Mouse (Mus musculus): ENCODE results near the gene Gm5475. TPM values are rescaled to one million over a fixed set of nuclear protein-coding genes. Genes with fewer than 3 reads are reported as not detected.
"Not testable (repeated sequence)": the region's sequence is repeated elsewhere in the genome, so short reads cannot be mapped to it uniquely, and the experiment has no call there.

Gm5475 gene
- polyA plus RNA-seq (2014; fragmentation: Nextera tagmentation; extraction: Ambion mirVana), result 0.10 TPM in 1 of 2 replicates, not detected in the other

DNA sequence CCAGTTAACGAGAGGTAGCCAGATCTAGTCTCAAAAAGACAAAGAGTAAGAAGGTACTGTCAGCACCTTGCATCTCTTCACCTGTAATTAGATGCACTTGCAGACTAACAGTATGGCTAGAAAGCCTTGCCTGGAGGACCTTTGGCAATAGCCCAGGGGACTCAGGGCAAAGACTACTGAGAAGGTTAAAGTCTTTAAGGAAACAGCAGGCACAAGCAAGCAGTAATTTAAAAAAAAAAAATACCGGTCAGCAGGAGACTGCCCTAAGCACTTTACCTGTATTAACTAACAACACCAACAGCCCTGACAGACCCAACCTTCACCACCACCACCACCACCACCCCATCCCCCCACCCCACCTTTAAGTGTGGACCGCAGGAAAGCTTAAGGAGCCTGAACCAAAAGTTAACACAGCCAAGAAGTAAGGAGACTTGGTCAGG lies at the start of gene Gm5475:
TSS of gene Gm5475 (plus strand) at position 390 of the 440 bp plus-strand sequence.
- H3K9me3 ChIP-seq (ENCODE audit: control insufficient read depth, low read length); ATAC-seq (replicated peaks; ENCODE audit: low FRiP score); DNase-seq (ENCODE audit: low spot score); H3K36me3 ChIP-seq (ENCODE audit: control insufficient read depth, insufficient read depth, low read length): not testable (repeated sequence)
- H3K9ac ChIP-seq (ENCODE audit: low read depth, low read length), result peak within 1 kb of the TSS; percentile 98
- H3K27ac ChIP-seq (ENCODE audit: low read depth, low read length), result peak within 1 kb of the TSS; percentile 99
- peak within 1 kb of the TSS; percentile 100 for H3K4me3 ChIP-seq (ENCODE audit: low read depth, low read length)
- peaks cover 51% of the 10 kb centered on the region for H3K4me1 ChIP-seq (replicated peaks; ENCODE audit: control insufficient read depth, insufficient read depth, low read length)
- peak within 1 kb of the TSS; percentile 100 for H3K4me2 ChIP-seq
- WGBS, result 22% methylated on average over 3 of the region's 3 CpGs
- H3K27me3 ChIP-seq (replicated peaks; ENCODE audit: control insufficient read depth, insufficient read depth, low read length), result peaks cover 13% of the 10 kb centered on the region

DNA sequence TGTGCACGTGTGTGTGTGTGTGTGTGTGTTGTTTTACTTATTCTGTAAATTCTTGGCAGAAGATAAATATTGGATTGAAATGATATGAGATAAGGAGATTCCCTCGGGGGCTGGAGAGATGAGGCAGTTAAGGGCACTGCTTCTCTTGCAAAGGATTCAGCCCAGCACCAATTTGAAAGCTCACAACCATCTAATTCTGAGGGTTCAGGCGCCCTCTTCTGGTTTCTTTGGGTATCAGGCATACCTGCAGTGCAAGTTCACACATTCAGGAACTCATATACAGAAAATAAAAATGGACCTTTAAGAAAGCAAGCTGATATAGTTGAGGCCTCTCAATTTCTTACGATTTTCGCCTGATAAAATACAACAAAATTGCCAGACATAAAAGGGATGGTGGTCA lies 46.9 kb upstream of the Gm5475 start:
- H3K9ac ChIP-seq (ENCODE audit: low read depth, low read length), result no peak overlapping the region
- no peak overlapping the region for H3K27ac ChIP-seq (ENCODE audit: low read depth, low read length)
- 30% methylated on average over 5 of the region's 5 CpGs for WGBS
- H3K4me3 ChIP-seq (ENCODE audit: low read depth, low read length), result no peak overlapping the region
- no peaks in the 10 kb centered on the region for H3K27me3 ChIP-seq (replicated peaks; ENCODE audit: control insufficient read depth, insufficient read depth, low read length)
- ATAC-seq (replicated peaks; ENCODE audit: low FRiP score) (no peak), DNase-seq (ENCODE audit: low spot score) (no peak)
- no peaks in the 10 kb centered on the region for H3K36me3 ChIP-seq (ENCODE audit: control insufficient read depth, insufficient read depth, low read length)
- H3K9me3 ChIP-seq (ENCODE audit: control insufficient read depth, low read length), result no peaks in the 10 kb centered on the region
- no peak overlapping the region for H3K4me2 ChIP-seq
- H3K4me1 ChIP-seq (replicated peaks; ENCODE audit: control insufficient read depth, insufficient read depth, low read length), result no peaks in the 10 kb centered on the region

DNA sequence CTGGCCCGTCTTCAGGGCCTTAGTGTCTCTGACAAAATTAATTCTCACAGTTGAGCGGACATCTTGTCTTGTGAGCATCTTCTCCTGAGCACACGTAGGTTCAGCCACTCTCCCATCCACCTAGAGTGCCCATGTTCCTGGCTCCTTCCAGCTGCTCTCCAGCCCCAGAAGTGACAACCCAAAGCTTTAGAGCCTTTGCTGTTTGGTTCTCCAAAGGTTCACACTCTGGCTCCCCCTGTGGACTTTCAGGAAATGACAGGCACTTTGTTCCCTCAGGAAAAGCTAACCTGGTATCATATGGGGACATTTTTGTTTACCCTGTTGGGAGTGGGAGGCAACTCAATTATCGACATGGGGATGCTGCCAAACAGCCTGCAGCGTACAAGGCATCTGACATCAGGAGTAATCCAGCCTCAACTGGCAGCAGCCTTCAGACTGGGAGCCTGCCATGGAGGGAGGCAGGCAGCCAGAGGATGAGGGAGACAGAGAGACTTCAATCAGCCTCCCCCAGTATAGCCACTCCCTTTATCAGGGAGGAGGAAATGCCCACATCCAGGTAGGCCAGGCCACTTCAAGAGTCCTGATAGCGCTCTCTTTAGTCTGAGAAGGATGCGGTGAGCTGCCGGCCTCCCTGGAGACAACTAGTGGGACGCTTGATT lies 44.0 kb upstream of the Gm5475 start:
- not testable (repeated sequence) for ATAC-seq (replicated peaks; ENCODE audit: low FRiP score); DNase-seq (ENCODE audit: low spot score); H3K27ac ChIP-seq (ENCODE audit: low read depth, low read length); H3K4me3 ChIP-seq (ENCODE audit: low read depth, low read length); H3K9ac ChIP-seq (ENCODE audit: low read depth, low read length); H3K27me3 ChIP-seq (replicated peaks; ENCODE audit: control insufficient read depth, insufficient read depth, low read length); H3K9me3 ChIP-seq (ENCODE audit: control insufficient read depth, low read length); H3K4me1 ChIP-seq (replicated peaks; ENCODE audit: control insufficient read depth, insufficient read depth, low read length); H3K4me2 ChIP-seq; H3K36me3 ChIP-seq (ENCODE audit: control insufficient read depth, insufficient read depth, low read length)
- WGBS, result 28% methylated on average over 3 of the region's 9 CpGs

DNA sequence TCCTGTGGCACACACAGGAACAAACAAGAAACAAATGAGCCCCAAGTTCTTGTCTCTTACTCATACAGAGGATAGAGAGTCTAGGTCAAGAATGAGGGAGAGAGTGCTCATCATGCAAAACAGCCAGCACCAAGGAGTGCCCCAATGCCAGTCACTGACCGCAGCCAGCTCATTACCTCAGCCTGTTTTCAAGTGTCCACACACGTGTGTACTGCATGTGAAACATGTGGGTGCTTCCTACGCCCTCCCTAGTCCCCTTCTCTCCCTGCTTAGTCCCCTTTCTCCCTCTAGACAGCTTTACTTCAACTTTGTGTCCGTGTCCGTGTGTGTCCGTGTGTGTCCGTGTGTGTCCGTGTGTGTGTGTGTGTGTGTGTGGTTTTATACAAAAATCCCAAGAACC lies 42.3 kb upstream of the Gm5475 start:
- no peaks in the 10 kb centered on the region for H3K27me3 ChIP-seq (replicated peaks; ENCODE audit: control insufficient read depth, insufficient read depth, low read length)
- WGBS, result 83% methylated on average over 8 of the region's 8 CpGs

GRCm38 (mm10) chr15:100380104-100380503 lies 41.8 kb upstream of the Gm5475 start:
- H3K36me3 ChIP-seq (ENCODE audit: control insufficient read depth, insufficient read depth, low read length), result no peaks in the 10 kb centered on the region
- 74% methylated on average over 2 of the region's 2 CpGs for WGBS
- no peak overlapping the region for H3K9ac ChIP-seq (ENCODE audit: low read depth, low read length)
- no peaks in the 10 kb centered on the region for H3K9me3 ChIP-seq (ENCODE audit: control insufficient read depth, low read length)
- no peak overlapping the region for H3K27ac ChIP-seq (ENCODE audit: low read depth, low read length)
- no peaks in the 10 kb centered on the region for H3K4me1 ChIP-seq (replicated peaks; ENCODE audit: control insufficient read depth, insufficient read depth, low read length)
- H3K27me3 ChIP-seq (replicated peaks; ENCODE audit: control insufficient read depth, insufficient read depth, low read length), result no peaks in the 10 kb centered on the region
- ATAC-seq (replicated peaks; ENCODE audit: low FRiP score) (no peak), DNase-seq (ENCODE audit: low spot score) (no peak)
- H3K4me3 ChIP-seq (ENCODE audit: low read depth, low read length), result no peak overlapping the region
- H3K4me2 ChIP-seq, result no peak overlapping the region

More for the DNA sequence above, 42.3 kb upstream of the Gm5475 start:
- ATAC-seq (replicated peaks; ENCODE audit: low FRiP score) (no peak), DNase-seq (ENCODE audit: low spot score) (no peak)
- H3K9ac ChIP-seq (ENCODE audit: low read depth, low read length), result no peak overlapping the region
- no peak overlapping the region for H3K4me2 ChIP-seq
- no peak overlapping the region for H3K27ac ChIP-seq (ENCODE audit: low read depth, low read length)
- no peaks in the 10 kb centered on the region for H3K36me3 ChIP-seq (ENCODE audit: control insufficient read depth, insufficient read depth, low read length)
- H3K4me3 ChIP-seq (ENCODE audit: low read depth, low read length), result no peak overlapping the region
- no peaks in the 10 kb centered on the region for H3K4me1 ChIP-seq (replicated peaks; ENCODE audit: control insufficient read depth, insufficient read depth, low read length)
- H3K9me3 ChIP-seq (ENCODE audit: control insufficient read depth, low read length), result no peaks in the 10 kb centered on the region

- Histone ChIP-seq H3K27ac (ENCODE audit: low read depth, low read length) (no peak overlapping the region), H3K27me3 (replicated peaks; ENCODE audit: control insufficient read depth, insufficient read depth, low read length) (no peaks in the 10 kb centered on the region), H3K36me3 (ENCODE audit: control insufficient read depth, insufficient read depth, low read length) (peaks cover 2% of the 10 kb centered on the region; the same call in 1 of the 2 replicates), H3K9me3 (ENCODE audit: control insufficient read depth, low read length) (no peaks in the 10 kb centered on the region), H3K4me3 (ENCODE audit: low read depth, low read length) (no peak overlapping the region), H3K9ac (ENCODE audit: low read depth, low read length) (no peak overlapping the region), H3K4me2 (no peak overlapping the region), H3K4me1 (replicated peaks; ENCODE audit: control insufficient read depth, insufficient read depth, low read length) (peaks cover 11% of the 10 kb centered on the region)
- DNase-seq (ENCODE audit: low spot score) (no peak), ATAC-seq (replicated peaks; ENCODE audit: low FRiP score) (no peak)
- WGBS, result 90% methylated on average over 9 of the region's 9 CpGs
Observed at GRCm38 (mm10) chr15:100385705-100386104, 36.2 kb upstream of the Gm5475 start.

DNA sequence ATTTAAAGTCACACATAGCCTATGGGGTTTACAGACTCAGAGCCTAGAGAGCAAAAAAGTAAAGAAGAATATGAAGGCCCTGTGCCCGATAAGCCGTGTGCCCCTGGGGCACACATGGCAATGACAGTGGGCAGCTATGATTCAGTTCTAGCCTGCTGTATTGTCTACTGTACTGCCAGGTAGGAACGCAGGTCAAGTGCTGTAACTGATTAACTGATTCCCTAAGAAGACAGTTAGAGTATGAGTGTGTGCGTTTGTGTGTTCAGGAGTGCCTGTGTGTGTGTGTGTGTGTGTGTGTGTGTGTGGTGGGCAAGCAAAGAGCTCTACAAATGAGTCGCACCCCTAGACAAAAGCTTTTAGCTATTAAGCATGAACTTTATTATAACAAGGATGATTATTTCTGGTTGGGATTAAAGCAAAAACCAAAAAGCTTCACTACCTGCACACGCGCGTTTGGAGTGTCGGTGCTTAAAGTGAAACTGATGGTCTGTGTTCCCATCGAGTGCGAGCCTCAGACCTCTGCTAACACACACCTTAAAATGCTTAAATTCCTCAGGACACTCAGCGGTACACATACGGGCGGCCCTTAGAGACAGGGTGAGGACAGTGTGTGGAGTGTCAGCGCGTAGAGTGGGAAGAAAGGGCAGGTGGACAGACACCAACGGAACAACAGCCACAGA lies 34.3 kb upstream of the Gm5475 start:
- 92% methylated on average over 17 of the region's 17 CpGs for WGBS
- no peak for ATAC-seq (replicated peaks; ENCODE audit: low FRiP score)
- Histone ChIP-seq H3K36me3 (ENCODE audit: control insufficient read depth, insufficient read depth, low read length) (peaks cover 2% of the 10 kb centered on the region; the same call in 1 of the 2 replicates), H3K9me3 (ENCODE audit: control insufficient read depth, low read length) (no peaks in the 10 kb centered on the region), H3K9ac (ENCODE audit: low read depth, low read length) (no peak overlapping the region), H3K27ac (ENCODE audit: low read depth, low read length) (no peak overlapping the region), H3K4me1 (replicated peaks; ENCODE audit: control insufficient read depth, insufficient read depth, low read length) (peaks cover 26% of the 10 kb centered on the region), H3K4me2 (no peak overlapping the region), H3K4me3 (ENCODE audit: low read depth, low read length) (no peak overlapping the region), H3K27me3 (replicated peaks; ENCODE audit: control insufficient read depth, insufficient read depth, low read length) (no peaks in the 10 kb centered on the region)
- no peak for DNase-seq (ENCODE audit: low spot score)

DNA sequence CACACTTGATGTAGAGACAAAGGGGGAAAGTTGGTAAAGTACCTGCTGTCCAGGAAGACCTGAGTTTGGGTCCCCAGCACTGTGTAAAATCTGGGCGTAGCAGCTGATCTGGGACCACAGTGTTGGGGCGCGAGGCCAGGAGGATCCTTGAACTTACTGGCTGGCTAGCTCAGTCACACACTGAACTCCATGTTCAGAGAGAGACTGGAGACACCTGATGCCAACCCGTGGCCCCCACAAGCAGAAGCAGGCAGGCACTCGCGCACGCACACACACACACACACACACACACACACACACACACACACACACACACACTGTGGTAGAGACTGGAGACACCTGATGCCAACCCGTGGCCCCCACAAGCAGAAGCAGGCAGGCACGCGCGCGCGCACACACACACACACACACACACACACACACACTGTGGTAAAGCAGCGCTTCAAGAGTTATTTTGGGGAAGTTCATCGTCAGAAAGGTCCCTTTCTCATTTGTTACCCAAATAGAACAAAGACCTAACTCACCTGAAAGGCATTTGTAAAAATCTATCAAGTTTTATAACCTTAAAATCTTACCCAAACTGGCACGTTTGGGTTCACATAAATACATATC lies 33.6 kb upstream of the Gm5475 start:
- no peaks in the 10 kb centered on the region for H3K9me3 ChIP-seq (ENCODE audit: control insufficient read depth, low read length)
- H3K36me3 ChIP-seq (ENCODE audit: control insufficient read depth, insufficient read depth, low read length), result peaks cover 7% of the 10 kb centered on the region; the same call in 1 of the 2 replicates
- 85% methylated on average over 16 of the region's 16 CpGs for WGBS
- H3K27me3 ChIP-seq (replicated peaks; ENCODE audit: control insufficient read depth, insufficient read depth, low read length), result no peaks in the 10 kb centered on the region
- H3K4me3 ChIP-seq (ENCODE audit: low read depth, low read length), result no peak overlapping the region
- no peak for DNase-seq (ENCODE audit: low spot score)
- H3K4me2 ChIP-seq, result no peak overlapping the region
- no peak overlapping the region for H3K27ac ChIP-seq (ENCODE audit: low read depth, low read length)
- H3K9ac ChIP-seq (ENCODE audit: low read depth, low read length), result no peak overlapping the region
- peaks cover 32% of the 10 kb centered on the region for H3K4me1 ChIP-seq (replicated peaks; ENCODE audit: control insufficient read depth, insufficient read depth, low read length)
- no peak for ATAC-seq (replicated peaks; ENCODE audit: low FRiP score)

Measured in liver, embryonic 11.5 days (tissue).